Mouse (Mus musculus): ENCODE data around the gene Slc29a4. TPM values are rescaled to one million over a fixed set of nuclear protein-coding genes. Genes with fewer than 3 reads are reported as not detected.

The Slc29a4 gene
- polyA plus RNA-seq, 1 experiment from 2014 or later, result 1.3 TPM

- Histone ChIP-seq H3K4me1 (replicated peaks; ENCODE audit: control insufficient read depth, insufficient read depth, low read length) (no peaks in the 10 kb centered on the region), H3K36me3 (ENCODE audit: control insufficient read depth, insufficient read depth, low read length) (no peaks in the 10 kb centered on the region), H3K9me3 (ENCODE audit: control insufficient read depth, low read length) (no peaks in the 10 kb centered on the region), H3K27ac (ENCODE audit: low read depth, low read length) (no peak overlapping the region), H3K27me3 (replicated peaks; ENCODE audit: control insufficient read depth, insufficient read depth, low read length) (0 out of 2 replicates have a peak, but pooled peaks cover 8% of the 10 kb centered on the region), H3K9ac (ENCODE audit: low read depth, low read length) (no peak overlapping the region), H3K4me3 (ENCODE audit: low read depth, low read length) (no peak overlapping the region), H3K4me2 (no peak overlapping the region)
- DNase-seq (ENCODE audit: low spot score) (no peak), ATAC-seq (replicated peaks; ENCODE audit: low FRiP score) (no peak)
- 71% methylated on average over 12 of the region's 12 CpGs for WGBS
Measured at GRCm38 (mm10) chr5:142692971-142693737, 842 bp downstream of the Slc29a4 start.

GRCm38 (mm10) chr5:142693738-142694430 is 1.6 kb downstream of the Slc29a4 start:
- Histone ChIP-seq H3K4me3 (ENCODE audit: low read depth, low read length) (no peak overlapping the region), H3K4me2 (no peak overlapping the region), H3K9me3 (ENCODE audit: control insufficient read depth, low read length) (no peaks in the 10 kb centered on the region), H3K4me1 (replicated peaks; ENCODE audit: control insufficient read depth, insufficient read depth, low read length) (no peaks in the 10 kb centered on the region), H3K27me3 (replicated peaks; ENCODE audit: control insufficient read depth, insufficient read depth, low read length) (0 out of 2 replicates have a peak, but pooled peaks cover 10% of the 10 kb centered on the region), H3K36me3 (ENCODE audit: control insufficient read depth, insufficient read depth, low read length) (no peaks in the 10 kb centered on the region), H3K27ac (ENCODE audit: low read depth, low read length) (no peak overlapping the region), H3K9ac (ENCODE audit: low read depth, low read length) (no peak overlapping the region)
- ATAC-seq (replicated peaks; ENCODE audit: low FRiP score) (no peak), DNase-seq (ENCODE audit: low spot score) (no peak)
- 51% methylated on average over 8 of the region's 8 CpGs for WGBS

- WGBS, result 12% methylated on average over 12 of the region's 12 CpGs
- no peak for ATAC-seq (replicated peaks; ENCODE audit: low FRiP score)
- Histone ChIP-seq H3K9ac (ENCODE audit: low read depth, low read length) (no peak overlapping the region), H3K27ac (ENCODE audit: low read depth, low read length) (no peak overlapping the region), H3K9me3 (ENCODE audit: control insufficient read depth, low read length) (no peaks in the 10 kb centered on the region), H3K4me3 (ENCODE audit: low read depth, low read length) (no peak overlapping the region), H3K4me2 (no peak overlapping the region), H3K36me3 (ENCODE audit: control insufficient read depth, insufficient read depth, low read length) (no peaks in the 10 kb centered on the region), H3K4me1 (replicated peaks; ENCODE audit: control insufficient read depth, insufficient read depth, low read length) (no peaks in the 10 kb centered on the region), H3K27me3 (replicated peaks; ENCODE audit: control insufficient read depth, insufficient read depth, low read length) (peaks cover 12% of the 10 kb centered on the region; the same call in 1 of the 2 replicates)
- DNase-seq (ENCODE audit: low spot score), result peak; percentile 66
Measured at GRCm38 (mm10) chr5:142694627-142695340, 2.5 kb downstream of the Slc29a4 start.

DNA sequence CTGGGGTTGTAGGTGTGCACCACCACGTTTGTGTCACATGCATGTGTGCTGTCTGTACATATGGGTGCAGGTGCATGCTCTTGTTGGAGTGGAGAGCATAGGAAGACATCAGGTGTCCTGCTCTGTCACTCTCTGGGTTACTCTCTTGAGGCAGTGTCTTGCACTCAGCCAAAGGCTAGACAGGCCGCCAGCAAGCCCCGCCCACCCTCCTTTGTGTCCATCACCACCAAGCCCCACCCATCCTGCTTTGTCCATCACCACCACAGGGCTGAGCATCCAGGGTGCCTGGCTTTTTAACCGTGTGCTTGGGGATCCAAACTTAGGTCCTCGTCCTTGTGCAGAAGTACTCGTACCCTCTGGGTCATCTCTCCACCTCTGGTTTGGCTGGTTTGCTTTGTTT is 3.9 kb downstream of the Slc29a4 start:
- H3K27ac ChIP-seq (ENCODE audit: low read depth, low read length), result no peak overlapping the region
- peaks cover 24% of the 10 kb centered on the region for H3K27me3 ChIP-seq (replicated peaks; ENCODE audit: control insufficient read depth, insufficient read depth, low read length)

GRCm38 (mm10) chr5:142696865-142697264 is 4.6 kb downstream of the Slc29a4 start:
- 83% methylated on average over 6 of the region's 6 CpGs for WGBS
- no peaks in the 10 kb centered on the region; the same call in 1 of the 2 replicates for H3K4me1 ChIP-seq (replicated peaks; ENCODE audit: control insufficient read depth, insufficient read depth, low read length)
- H3K9ac ChIP-seq (ENCODE audit: low read depth, low read length), result no peak overlapping the region
- no peaks in the 10 kb centered on the region for H3K9me3 ChIP-seq (ENCODE audit: control insufficient read depth, low read length)
- no peak overlapping the region for H3K27ac ChIP-seq (ENCODE audit: low read depth, low read length)
- peaks cover 30% of the 10 kb centered on the region for H3K27me3 ChIP-seq (replicated peaks; ENCODE audit: control insufficient read depth, insufficient read depth, low read length)
- no peaks in the 10 kb centered on the region for H3K36me3 ChIP-seq (ENCODE audit: control insufficient read depth, insufficient read depth, low read length)
- H3K4me2 ChIP-seq, result no peak overlapping the region
- ATAC-seq (replicated peaks; ENCODE audit: low FRiP score), result no peak
- H3K4me3 ChIP-seq (ENCODE audit: low read depth, low read length), result no peak overlapping the region
- DNase-seq (ENCODE audit: low spot score), result no peak

More for the DNA sequence above, 3.9 kb downstream of the Slc29a4 start:
- Histone ChIP-seq H3K4me3 (ENCODE audit: low read depth, low read length) (no peak overlapping the region), H3K9ac (ENCODE audit: low read depth, low read length) (no peak overlapping the region), H3K4me1 (replicated peaks; ENCODE audit: control insufficient read depth, insufficient read depth, low read length) (no peaks in the 10 kb centered on the region), H3K36me3 (ENCODE audit: control insufficient read depth, insufficient read depth, low read length) (no peaks in the 10 kb centered on the region), H3K9me3 (ENCODE audit: control insufficient read depth, low read length) (no peaks in the 10 kb centered on the region), H3K4me2 (no peak overlapping the region)
- DNase-seq (ENCODE audit: low spot score), result no peak
- 37% methylated on average over 6 of the region's 6 CpGs for WGBS
- no peak; the same call in 1 of the 2 replicates for ATAC-seq (replicated peaks; ENCODE audit: low FRiP score)

DNA sequence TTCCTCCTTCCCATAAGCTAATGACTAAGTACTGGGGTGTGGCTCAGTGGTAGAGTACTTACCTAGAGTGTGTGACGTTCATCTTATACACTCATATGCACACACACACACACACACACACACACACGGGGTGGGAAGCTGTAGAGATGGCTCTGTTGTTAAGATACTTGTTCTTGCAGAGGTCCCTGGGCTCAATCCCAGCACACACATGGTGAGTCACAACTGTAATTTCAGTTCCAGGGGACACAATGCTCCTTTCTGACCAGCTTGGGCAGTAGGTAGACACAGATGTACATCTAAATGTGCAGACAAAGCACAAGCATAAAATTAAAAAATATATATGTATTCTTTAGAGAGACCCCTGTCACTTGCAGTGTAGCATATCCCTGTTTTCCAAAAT is 5.4 kb downstream of the Slc29a4 start:
- 59% methylated on average over 2 of the region's 2 CpGs for WGBS
- no peaks in the 10 kb centered on the region for H3K36me3 ChIP-seq (ENCODE audit: control insufficient read depth, insufficient read depth, low read length)
- no peak for ATAC-seq (replicated peaks; ENCODE audit: low FRiP score)
- H3K4me3 ChIP-seq (ENCODE audit: low read depth, low read length), result no peak overlapping the region
- peaks cover 39% of the 10 kb centered on the region for H3K27me3 ChIP-seq (replicated peaks; ENCODE audit: control insufficient read depth, insufficient read depth, low read length)
- no peak for DNase-seq (ENCODE audit: low spot score)
- no peak overlapping the region for H3K4me2 ChIP-seq
- no peaks in the 10 kb centered on the region for H3K9me3 ChIP-seq (ENCODE audit: control insufficient read depth, low read length)
- H3K4me1 ChIP-seq (replicated peaks; ENCODE audit: control insufficient read depth, insufficient read depth, low read length), result peaks cover 6% of the 10 kb centered on the region
- H3K9ac ChIP-seq (ENCODE audit: low read depth, low read length), result no peak overlapping the region
- H3K27ac ChIP-seq (ENCODE audit: low read depth, low read length), result no peak overlapping the region

- WGBS, result 9% methylated on average over 15 of the region's 15 CpGs
Measured at GRCm38 (mm10) chr5:142700842-142701589, 8.7 kb downstream of the Slc29a4 start.

More at GRCm38 (mm10) chr5:142700842-142701589, 8.7 kb downstream of the Slc29a4 start:
- Histone ChIP-seq H3K4me3 (ENCODE audit: low read depth, low read length) (no peak overlapping the region), H3K4me1 (replicated peaks; ENCODE audit: control insufficient read depth, insufficient read depth, low read length) (peaks cover 7% of the 10 kb centered on the region), H3K9ac (ENCODE audit: low read depth, low read length) (no peak overlapping the region), H3K27me3 (replicated peaks; ENCODE audit: control insufficient read depth, insufficient read depth, low read length) (peaks cover 54% of the 10 kb centered on the region), H3K9me3 (ENCODE audit: control insufficient read depth, low read length) (no peaks in the 10 kb centered on the region), H3K4me2 (peak overlapping the region; percentile 98), H3K27ac (ENCODE audit: low read depth, low read length) (no peak overlapping the region), H3K36me3 (ENCODE audit: control insufficient read depth, insufficient read depth, low read length) (no peaks in the 10 kb centered on the region)
- no peak for DNase-seq (ENCODE audit: low spot score)
- ATAC-seq (replicated peaks; ENCODE audit: low FRiP score), result no peak

All from liver, embryonic 11.5 days (tissue).